In the genomic region with DNA sequence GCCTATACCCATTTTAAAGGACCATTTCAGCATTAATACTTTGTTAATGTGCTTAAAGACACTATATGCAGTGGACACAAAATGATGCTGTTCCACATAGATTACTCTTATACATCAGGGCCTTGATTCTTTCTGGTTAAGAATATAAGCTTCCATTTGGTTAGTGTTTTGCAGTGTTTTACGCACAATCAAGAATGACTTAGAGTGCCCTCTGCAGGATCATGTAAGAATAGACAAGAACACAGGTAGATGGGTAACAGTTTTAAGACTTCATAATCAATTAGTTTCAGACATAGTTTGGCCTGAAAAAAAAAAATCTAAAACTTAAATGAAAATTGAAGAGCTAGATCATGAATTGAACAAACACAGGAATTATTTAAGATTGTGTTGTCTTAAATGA, we compare ENCODE assay signal across 10 mouse cellular contexts. TPM values are rescaled to one million over a fixed set of nuclear protein-coding genes. Genes with fewer than 3 reads are reported as not detected.
A peak's percentile ranks its signal among the peaks of the same experiment; 100 is the strongest.
DNase-seq lines count a peak whose midpoint lies in the region; ATAC-seq and TF ChIP-seq lines count a peak whose summit lies in the region.
"Had no signal": no experiment of that assay in that cellular context is flagged by ENCODE, and none has a peak within 500 bp of the region (broad histone marks: within the 10 kb centered on the region; RNA-seq: fewer than 3 reads in every experiment).

No protein-coding gene starts in this region.

- H3K27ac ChIP-seq in left cerebral cortex, adult 2 months: no peak overlapping the region
- H3K27ac ChIP-seq: hindbrain, embryonic 14.5 days; limb, embryonic 15.5 days had no signal

- peak; percentile 21 to 48 for DNase-seq in cerebellum, postnatal 14 days
- DNase-seq in cerebellum, postnatal 25 days: no peak
- DNase-seq in left cerebral cortex, adult 2 months (ENCODE audit: extremely low spot score in 1 of 2, low spot score in 2 of 2): peak in 1 of 2 experiments; percentile 3
- no peak for DNase-seq in left cerebral cortex, adult 8-10 months (ENCODE audit: low spot score in 2 of 2)
- peak; percentile 57 for DNase-seq in CD4-positive helper T cell, adult 2 months (ENCODE audit: low read depth, low spot score)
- no peak for DNase-seq in right cerebral cortex, adult 2 months (ENCODE audit: low spot score in 2 of 2)

- peak; percentile 39 to 49; a peak in 2 of 4 replicates for ATAC-seq in hematopoietic stem cell, adult 5-6 weeks (replicated peaks in 1 of 2; ENCODE audit: insufficient read depth in 1 of 2, low FRiP score in 2 of 2, low TSS enrichment in 1 of 2, low read depth in 1 of 2, poor library complexity in 2 of 2, severe bottlenecking in 2 of 2)
- no peak for ATAC-seq in monocyte, adult 5-6 weeks (replicated peaks; ENCODE audit: insufficient number of reproducible peaks, low FRiP score, low TSS enrichment, poor library complexity, severe bottlenecking)

- intact Hi-C loops in left cerebral cortex, adult 2 months (cut with DNase I): loop anchor here (2.0 to 10.0 kb wide), 4 partner anchors 104 to 302 kb away; no protein-coding TSS in a partner anchor

- no peak overlapping the region for H3K4me3 ChIP-seq in left cerebral cortex, adult 2 months
- H3K4me3 ChIP-seq: limb, embryonic 15.5 days had no signal

- peak; percentile 68 for TF ChIP-seq CTCF in left cerebral cortex, adult 2 months (IDR thresholded peaks at IDR 0.05)

RNA-seq across cellular contexts. Expression of a gene that starts 18.2 kb away (rescaled TPM):
- 10 to 100 TPM; 62.9 to 66.8 TPM for total RNA-seq in left cerebral cortex, adult 2 months (2021)
- total RNA-seq in left cerebral cortex, adult 8-10 months (2022): 10 to 100 TPM; 50.3 to 61.0 (median 54.9) TPM
- 47.8 and 49.3 TPM in 2 replicates for total RNA-seq in hematopoietic stem cell, adult 5-6 weeks (2017)
- 66.3 to 97.8 TPM (median 74.9 TPM) in 3 replicates for total RNA-seq in monocyte, adult 5-6 weeks (2017)

RNA-seq across cellular contexts. Expression of a gene that starts 28.2 kb away (rescaled TPM):
- 1 to 10 TPM; 1.2 to 1.5 TPM for total RNA-seq in left cerebral cortex, adult 2 months (2021)
- total RNA-seq in left cerebral cortex, adult 8-10 months (2022): 1 to 10 TPM; 1.2 to 5.0 (median 2.2) TPM
- total RNA-seq in hematopoietic stem cell, adult 5-6 weeks (2017): 0.30 and 3.3 TPM in 2 replicates
- total RNA-seq in monocyte, adult 5-6 weeks (2017): 0.10 to 1.5 TPM (median 0.53 TPM) in 3 replicates

Comparison
In these comparisons a context has a peak if more than half of its experiments do, and no peak if none do; other contexts are left out.
1. DNase-seq: peak in cerebellum, postnatal 14 days (2 of 2) and CD4-positive helper T cell, adult 2 months (single experiment); none in cerebellum, postnatal 25 days (0 of 2), left cerebral cortex, adult 8-10 months (0 of 2) and right cerebral cortex, adult 2 months (0 of 2).